Mouse (Mus musculus): ENCODE results near the gene Ampd1. TPM values are rescaled to one million over a fixed set of nuclear protein-coding genes. Genes with fewer than 3 reads are reported as not detected.

The Ampd1 gene
- polyA plus RNA-seq, 1 experiment from 2014 or later: not detected

- Histone ChIP-seq H3K4me3 (ENCODE audit: low read length) (no peak overlapping the region), H3K9me3 (ENCODE audit: control insufficient read depth, low read length) (no peaks in the 10 kb centered on the region), H3K27me3 (ENCODE audit: control insufficient read depth, insufficient read depth, low read length) (no peaks in the 10 kb centered on the region), H3K36me3 (ENCODE audit: control insufficient read depth, insufficient read depth, low read length) (no peaks in the 10 kb centered on the region), H3K4me1 (ENCODE audit: control insufficient read depth, insufficient read depth, low read length) (peaks cover 13% of the 10 kb centered on the region; the same call in 1 of the 2 replicates), H3K27ac (ENCODE audit: low read depth, low read length) (no peak overlapping the region), H3K9ac (ENCODE audit: low read depth, low read length) (no peak overlapping the region), H3K4me2 (replicated peaks; ENCODE audit: low read depth, low read length) (no peak overlapping the region)
- ATAC-seq (ENCODE audit: low FRiP score, low TSS enrichment): no peak
- WGBS: 92% methylated on average over 3 of the region's 3 CpGs
Observed at GRCm38 (mm10) chr3:103126138-103126537, 52.3 kb downstream of the Ampd1 start.

GRCm38 (mm10) chr3:103127177-103127576 is 53.4 kb downstream of the Ampd1 start:
- Histone ChIP-seq H3K4me3 (ENCODE audit: low read length) (no peak overlapping the region), H3K4me1 (ENCODE audit: control insufficient read depth, insufficient read depth, low read length) (peaks cover 13% of the 10 kb centered on the region; the same call in 1 of the 2 replicates), H3K9ac (ENCODE audit: low read depth, low read length) (no peak overlapping the region), H3K27me3 (ENCODE audit: control insufficient read depth, insufficient read depth, low read length) (no peaks in the 10 kb centered on the region), H3K4me2 (replicated peaks; ENCODE audit: low read depth, low read length) (no peak overlapping the region), H3K9me3 (ENCODE audit: control insufficient read depth, low read length) (no peaks in the 10 kb centered on the region), H3K36me3 (ENCODE audit: control insufficient read depth, insufficient read depth, low read length) (no peaks in the 10 kb centered on the region), H3K27ac (ENCODE audit: low read depth, low read length) (no peak overlapping the region)
- ATAC-seq (ENCODE audit: low FRiP score, low TSS enrichment): no peak
- WGBS: 44% methylated on average over 2 of the region's 2 CpGs

- H3K4me1 ChIP-seq (ENCODE audit: control insufficient read depth, insufficient read depth, low read length): peaks cover 13% of the 10 kb centered on the region; the same call in 1 of the 2 replicates
- WGBS: 66% methylated on average over 5 of the region's 5 CpGs
- no peak for ATAC-seq (ENCODE audit: low FRiP score, low TSS enrichment)
- H3K27ac ChIP-seq (ENCODE audit: low read depth, low read length): no peak overlapping the region
- H3K27me3 ChIP-seq (ENCODE audit: control insufficient read depth, insufficient read depth, low read length): no peaks in the 10 kb centered on the region
- H3K4me3 ChIP-seq (ENCODE audit: low read length): no peak overlapping the region
- H3K4me2 ChIP-seq (replicated peaks; ENCODE audit: low read depth, low read length): no peak overlapping the region
- H3K36me3 ChIP-seq (ENCODE audit: control insufficient read depth, insufficient read depth, low read length): no peaks in the 10 kb centered on the region
- H3K9me3 ChIP-seq (ENCODE audit: control insufficient read depth, low read length): no peaks in the 10 kb centered on the region
- no peak overlapping the region for H3K9ac ChIP-seq (ENCODE audit: low read depth, low read length)
Observed at GRCm38 (mm10) chr3:103127721-103128120, 53.9 kb downstream of the Ampd1 start.

- WGBS: 33% methylated on average over 4 of the region's 4 CpGs
- no peak overlapping the region for H3K4me3 ChIP-seq (ENCODE audit: low read length)
- H3K27ac ChIP-seq (ENCODE audit: low read depth, low read length): no peak overlapping the region
- H3K4me1 ChIP-seq (ENCODE audit: control insufficient read depth, insufficient read depth, low read length): peaks cover 13% of the 10 kb centered on the region; the same call in 1 of the 2 replicates
- peak overlapping the region; percentile 10; the same call in 1 of the 2 replicates for H3K4me2 ChIP-seq (replicated peaks; ENCODE audit: low read depth, low read length)
- H3K9ac ChIP-seq (ENCODE audit: low read depth, low read length): no peak overlapping the region
- H3K9me3 ChIP-seq (ENCODE audit: control insufficient read depth, low read length): no peaks in the 10 kb centered on the region
- no peak for ATAC-seq (ENCODE audit: low FRiP score, low TSS enrichment)
- no peaks in the 10 kb centered on the region for H3K27me3 ChIP-seq (ENCODE audit: control insufficient read depth, insufficient read depth, low read length)
- no peaks in the 10 kb centered on the region for H3K36me3 ChIP-seq (ENCODE audit: control insufficient read depth, insufficient read depth, low read length)
Observed at GRCm38 (mm10) chr3:103128251-103128650, 54.4 kb downstream of the Ampd1 start.

GRCm38 (mm10) chr3:103129367-103130159 is 55.7 kb downstream of the Ampd1 start:
- no peak overlapping the region for H3K9ac ChIP-seq (ENCODE audit: low read depth, low read length)
- peaks cover 13% of the 10 kb centered on the region; the same call in 1 of the 2 replicates for H3K4me1 ChIP-seq (ENCODE audit: control insufficient read depth, insufficient read depth, low read length)
- no peaks in the 10 kb centered on the region for H3K27me3 ChIP-seq (ENCODE audit: control insufficient read depth, insufficient read depth, low read length)
- 71% methylated on average over 8 of the region's 8 CpGs for WGBS
- H3K4me2 ChIP-seq (replicated peaks; ENCODE audit: low read depth, low read length): no peak overlapping the region
- peak overlapping the region; percentile 47; the same call in 1 of the 2 replicates for H3K27ac ChIP-seq (ENCODE audit: low read depth, low read length)
- H3K4me3 ChIP-seq (ENCODE audit: low read length): no peak overlapping the region
- no peak; the same call in 1 of the 2 replicates for ATAC-seq (ENCODE audit: low FRiP score, low TSS enrichment)
- H3K9me3 ChIP-seq (ENCODE audit: control insufficient read depth, low read length): no peaks in the 10 kb centered on the region
- no peaks in the 10 kb centered on the region for H3K36me3 ChIP-seq (ENCODE audit: control insufficient read depth, insufficient read depth, low read length)

- Histone ChIP-seq H3K27me3 (ENCODE audit: control insufficient read depth, insufficient read depth, low read length) (no peaks in the 10 kb centered on the region), H3K9ac (ENCODE audit: low read depth, low read length) (0 out of 2 replicates have a peak overlapping the region, but pooled peaks have one; percentile 4), H3K4me2 (replicated peaks; ENCODE audit: low read depth, low read length) (0 out of 2 replicates have a peak overlapping the region, but pooled peaks have one; percentile 1), H3K36me3 (ENCODE audit: control insufficient read depth, insufficient read depth, low read length) (no peaks in the 10 kb centered on the region), H3K4me3 (ENCODE audit: low read length) (0 out of 2 replicates have a peak overlapping the region, but pooled peaks have one; percentile 6), H3K9me3 (ENCODE audit: control insufficient read depth, low read length) (no peaks in the 10 kb centered on the region), H3K27ac (ENCODE audit: low read depth, low read length) (no peak overlapping the region; the same call in 1 of the 2 replicates), H3K4me1 (ENCODE audit: control insufficient read depth, insufficient read depth, low read length) (peaks cover 13% of the 10 kb centered on the region; the same call in 1 of the 2 replicates)
- WGBS: 15% methylated on average over 6 of the region's 6 CpGs
- ATAC-seq (ENCODE audit: low FRiP score, low TSS enrichment): peak; percentile 77
Observed at GRCm38 (mm10) chr3:103130236-103130751, 56.5 kb downstream of the Ampd1 start.

- no peaks in the 10 kb centered on the region for H3K27me3 ChIP-seq (ENCODE audit: control insufficient read depth, insufficient read depth, low read length)
- no peak for ATAC-seq (ENCODE audit: low FRiP score, low TSS enrichment)
- H3K4me1 ChIP-seq (ENCODE audit: control insufficient read depth, insufficient read depth, low read length): peaks cover 13% of the 10 kb centered on the region; the same call in 1 of the 2 replicates
- no peak overlapping the region for H3K9ac ChIP-seq (ENCODE audit: low read depth, low read length)
- no peak overlapping the region for H3K4me2 ChIP-seq (replicated peaks; ENCODE audit: low read depth, low read length)
- H3K9me3 ChIP-seq (ENCODE audit: control insufficient read depth, low read length): no peaks in the 10 kb centered on the region
- H3K36me3 ChIP-seq (ENCODE audit: control insufficient read depth, insufficient read depth, low read length): no peaks in the 10 kb centered on the region
- no peak overlapping the region for H3K27ac ChIP-seq (ENCODE audit: low read depth, low read length)
- 92% methylated on average over 10 of the region's 10 CpGs for WGBS
- H3K4me3 ChIP-seq (ENCODE audit: low read length): no peak overlapping the region
Observed at GRCm38 (mm10) chr3:103133098-103133497, 59.3 kb downstream of the Ampd1 start.

GRCm38 (mm10) chr3:103136414-103137077 is 62.7 kb downstream of the Ampd1 start:
- no peak overlapping the region for H3K27ac ChIP-seq (ENCODE audit: low read depth, low read length)
- 0 out of 2 replicates have a peak, but pooled peaks cover 3% of the 10 kb centered on the region for H3K4me1 ChIP-seq (ENCODE audit: control insufficient read depth, insufficient read depth, low read length)
- WGBS: 88% methylated on average over 4 of the region's 4 CpGs
- no peak overlapping the region for H3K9ac ChIP-seq (ENCODE audit: low read depth, low read length)
- H3K9me3 ChIP-seq (ENCODE audit: control insufficient read depth, low read length): no peaks in the 10 kb centered on the region
- H3K4me3 ChIP-seq (ENCODE audit: low read length): no peak overlapping the region
- no peak overlapping the region for H3K4me2 ChIP-seq (replicated peaks; ENCODE audit: low read depth, low read length)
- ATAC-seq (ENCODE audit: low FRiP score, low TSS enrichment): no peak
- no peaks in the 10 kb centered on the region for H3K36me3 ChIP-seq (ENCODE audit: control insufficient read depth, insufficient read depth, low read length)
- no peaks in the 10 kb centered on the region for H3K27me3 ChIP-seq (ENCODE audit: control insufficient read depth, insufficient read depth, low read length)

Data from kidney, embryonic 14.5 days (tissue).